Mouse (Mus musculus) cerebellum, postnatal 14 days (tissue): Measurements from ENCODE around the gene Mettl1.
"Not testable (repeated sequence)": the region's sequence is repeated elsewhere in the genome, so short reads cannot be mapped to it uniquely, and the experiment has no call there.

Experiments used
- DNase-seq, 2 experiments: peaks; one replicate each; pipeline ENCODE4 v3.0.0; 2021; ENCODE audit warnings: mixed read lengths in 2 of 2

The Mettl1 gene

DNA sequence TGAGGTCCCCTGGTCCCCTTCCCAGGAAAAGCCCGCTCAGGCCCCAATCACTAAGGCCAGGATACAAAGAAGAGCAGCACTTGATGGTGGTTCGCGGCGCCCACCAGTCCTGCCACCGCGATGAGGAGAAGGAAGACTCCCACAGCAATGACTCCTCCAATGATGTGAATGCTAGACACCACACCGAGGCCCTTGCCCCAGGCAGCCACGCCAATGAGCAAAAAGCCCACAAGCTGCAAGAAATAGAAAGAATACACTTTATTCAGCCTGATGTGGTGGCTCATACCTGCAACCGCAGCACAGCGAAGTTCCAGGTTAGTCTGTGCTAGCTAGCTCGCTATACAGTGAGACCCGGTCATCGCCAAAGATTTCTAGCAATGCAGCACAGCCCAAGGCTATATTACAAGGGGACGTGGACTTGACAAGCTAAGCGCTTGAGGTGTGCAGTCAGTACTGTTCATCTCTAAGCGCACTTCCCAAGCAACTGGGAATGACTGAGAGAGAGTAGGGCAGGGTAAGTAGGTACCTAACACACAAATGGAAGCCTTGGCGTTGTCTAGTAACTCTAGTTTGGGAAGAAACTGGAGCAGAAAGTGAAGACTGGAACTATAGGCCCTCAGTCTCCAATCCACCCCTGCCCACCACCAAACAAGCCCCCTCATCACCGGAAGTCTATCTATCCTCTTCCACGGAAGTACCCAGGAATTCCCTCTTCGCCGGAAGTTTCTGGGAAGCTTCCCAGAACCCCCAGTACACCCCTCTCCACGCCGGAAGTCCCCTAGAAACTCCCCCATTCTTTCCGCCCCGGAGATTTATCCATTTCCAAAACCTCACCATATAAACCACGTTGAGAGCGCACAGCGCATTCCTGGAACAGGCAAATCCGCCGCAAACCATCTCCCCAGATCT, 28.3 kb downstream of the Mettl1 start:
- peak in 1 of 2 experiments; percentile 28 for DNase-seq

GRCm38 (mm10) chr10:127070190-127071121, 29.2 kb downstream of the Mettl1 start, which contains the start of gene Tspan31:
Gene Tspan31, minus strand, starts transcription at chr10:127070264.
- DNase-seq, result peak; percentile 89 to 92

DNA sequence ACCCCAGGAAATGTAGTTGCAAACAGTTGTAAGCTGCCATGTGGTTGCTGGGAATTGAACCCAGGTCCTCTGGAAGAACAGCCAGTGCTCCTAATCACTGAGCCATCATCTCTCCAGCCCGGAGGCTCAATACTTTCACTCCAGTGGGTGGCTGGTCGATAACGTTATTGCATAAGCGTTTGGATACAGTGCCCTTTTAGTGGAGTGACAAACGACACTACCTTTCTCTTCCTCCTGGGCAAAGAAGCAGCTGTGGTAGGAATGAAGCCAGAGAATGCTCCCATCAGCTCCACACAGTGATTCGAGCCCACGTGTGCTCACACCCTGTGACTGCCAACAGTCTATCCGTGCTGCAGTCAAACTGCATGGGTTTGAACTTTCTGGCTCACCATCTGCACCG, 30.0 kb downstream of the Mettl1 start:
- no peak for DNase-seq

- DNase-seq, result not testable (repeated sequence)
These were observed 31.1 kb downstream of the Mettl1 start for GRCm38 (mm10) chr10:127072270-127072669.

DNA sequence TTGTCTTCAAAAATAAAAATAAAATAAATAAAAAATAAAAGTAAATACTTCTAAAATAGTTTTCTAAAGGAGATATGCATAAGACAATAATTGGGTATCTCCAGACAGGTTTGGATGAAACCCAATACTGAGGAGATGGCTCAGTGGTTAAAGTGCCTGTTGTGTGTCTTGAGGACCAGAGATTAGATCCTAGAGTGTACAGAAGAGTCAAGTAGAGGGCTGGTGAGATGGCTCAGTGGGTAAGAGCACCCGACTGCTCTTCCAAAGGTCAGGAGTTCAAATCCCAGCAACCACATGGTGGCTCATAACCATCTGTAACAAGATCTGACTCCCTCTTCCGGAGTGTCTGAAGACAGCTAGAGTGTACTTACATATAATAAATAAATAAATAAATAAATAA, 31.8 kb downstream of the Mettl1 start:
- not testable (repeated sequence) for DNase-seq

- no peak for DNase-seq
These were observed 32.8 kb downstream of the Mettl1 start for GRCm38 (mm10) chr10:127073981-127074380.

- no peak for DNase-seq
These were observed 33.9 kb downstream of the Mettl1 start, which contains the start of gene Agap2 for GRCm38 (mm10) chr10:127075080-127075479. Gene Agap2, plus strand, starts transcription at chr10:127075284.

DNA sequence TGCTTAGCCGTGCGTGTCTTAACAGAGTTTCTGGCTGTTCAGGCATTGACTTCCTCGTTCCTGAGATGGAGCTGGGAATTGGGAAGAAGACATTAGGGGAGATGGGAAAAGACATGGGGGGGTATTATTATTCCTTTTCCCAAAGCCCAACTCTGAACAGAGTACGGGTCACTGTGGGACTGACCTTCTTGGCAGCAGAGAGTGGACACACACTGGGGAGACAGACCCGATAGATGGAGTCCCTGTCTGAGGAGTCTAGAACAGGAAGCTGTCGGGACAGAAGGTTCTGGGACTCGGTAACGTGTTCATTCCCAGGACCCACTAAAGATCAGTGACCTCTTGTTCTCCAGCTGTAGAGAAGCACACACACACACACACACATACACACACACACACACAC, 34.4 kb downstream of the Mettl1 start:
- no peak for DNase-seq

DNA sequence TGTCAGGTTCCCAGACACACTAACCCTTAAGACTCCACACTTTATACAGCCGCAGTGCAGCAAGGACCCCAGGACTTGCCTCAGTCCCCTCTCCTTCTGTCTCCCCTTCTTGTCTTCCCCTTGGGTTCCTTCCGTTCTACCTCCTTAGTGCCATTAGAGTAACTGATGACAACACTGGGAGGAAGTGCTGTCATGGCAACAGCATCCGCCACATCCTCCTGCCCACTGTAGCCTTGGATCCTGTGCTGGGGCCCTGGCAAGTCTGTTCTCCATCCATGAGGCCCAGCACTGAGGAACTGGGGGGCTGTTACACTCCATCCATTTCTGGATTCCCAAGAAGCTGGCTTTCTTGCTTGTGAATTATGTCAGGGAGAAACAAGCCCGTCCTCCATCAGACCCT, 34.9 kb downstream of the Mettl1 start:
- no peak for DNase-seq

GRCm38 (mm10) chr10:127077515-127077914, 36.3 kb downstream of the Mettl1 start:
- DNase-seq, result peak in 1 of 2 experiments; percentile 26

- DNase-seq, result peak in 1 of 2 experiments; percentile 47
These were observed 36.9 kb downstream of the Mettl1 start for GRCm38 (mm10) chr10:127078001-127078676.

GRCm38 (mm10) chr10:127078677-127079575, 37.7 kb downstream of the Mettl1 start:
- peak; percentile 87 to 88 for DNase-seq

DNA sequence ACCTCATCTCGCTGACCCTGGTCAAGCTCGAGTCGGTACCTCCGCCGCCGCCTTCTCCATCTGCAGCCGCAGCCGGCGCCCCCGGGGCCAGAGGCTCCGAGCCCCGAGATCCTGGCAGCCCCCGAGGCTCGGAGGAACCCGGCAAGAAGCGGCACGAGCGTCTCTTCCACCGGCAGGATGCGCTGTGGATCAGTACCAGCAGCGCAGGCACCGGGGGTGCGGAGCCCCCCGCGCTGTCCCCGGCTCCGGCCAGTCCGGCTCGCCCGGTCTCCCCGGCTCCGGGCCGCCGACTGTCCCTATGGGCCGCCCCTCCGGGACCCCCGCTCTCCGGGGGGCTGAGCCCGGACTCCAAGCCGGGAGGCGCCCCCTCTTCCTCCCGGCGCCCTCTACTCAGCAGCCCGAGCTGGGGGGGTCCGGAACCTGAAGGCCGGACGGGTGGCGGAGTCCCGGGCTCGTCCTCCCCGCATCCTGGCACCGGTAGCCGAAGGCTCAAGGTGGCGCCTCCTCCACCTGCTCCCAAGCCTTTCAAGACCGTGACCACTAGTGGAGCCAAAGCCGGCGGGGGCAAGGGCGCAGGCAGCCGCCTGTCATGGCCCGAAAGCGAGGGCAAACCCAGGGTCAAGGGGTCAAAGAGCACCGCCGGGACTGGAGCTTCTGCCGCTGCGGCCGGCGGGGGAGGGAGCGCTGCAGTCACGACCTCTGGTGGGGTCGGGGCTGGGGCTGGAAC, 38.6 kb downstream of the Mettl1 start:
- peak; percentile 76 to 80 for DNase-seq

- peak; percentile 65 to 70 for DNase-seq
These were observed 39.9 kb downstream of the Mettl1 start for GRCm38 (mm10) chr10:127080901-127081780.

DNA sequence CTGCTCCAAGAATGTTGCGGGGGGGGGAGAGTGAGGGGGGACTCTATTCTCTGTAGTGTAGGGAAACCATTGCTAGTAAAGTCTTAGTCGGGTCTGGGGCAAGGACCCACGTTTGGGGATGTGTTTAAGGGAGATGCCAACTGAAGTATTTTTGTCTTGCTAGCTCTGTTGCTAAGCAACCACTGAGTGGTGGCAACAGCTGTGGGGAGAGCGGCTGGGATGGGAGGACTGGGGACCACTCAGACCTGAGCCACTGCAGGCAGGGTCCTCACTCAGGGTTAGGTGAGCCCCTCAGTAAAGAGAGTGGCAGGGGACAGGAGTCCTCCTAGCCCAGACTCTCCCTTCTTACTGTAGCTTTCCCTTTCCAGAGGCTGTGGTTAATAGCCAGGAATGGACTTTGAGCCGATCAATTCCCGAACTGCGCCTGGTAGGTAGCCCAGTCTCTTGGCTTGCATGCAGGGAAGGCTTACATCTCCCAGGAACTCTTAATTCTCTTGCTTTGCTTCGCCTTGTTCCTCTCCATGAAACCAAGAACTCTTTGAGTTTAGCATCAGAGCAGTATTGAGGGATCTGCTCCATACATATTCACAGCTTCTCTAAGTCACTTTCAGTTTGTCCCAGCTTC, 40.9 kb downstream of the Mettl1 start:
- peak in 1 of 2 experiments; percentile 24 for DNase-seq

GRCm38 (mm10) chr10:127083292-127083914, 42.2 kb downstream of the Mettl1 start:
- DNase-seq, result peak in 1 of 2 experiments; percentile 26

DNA sequence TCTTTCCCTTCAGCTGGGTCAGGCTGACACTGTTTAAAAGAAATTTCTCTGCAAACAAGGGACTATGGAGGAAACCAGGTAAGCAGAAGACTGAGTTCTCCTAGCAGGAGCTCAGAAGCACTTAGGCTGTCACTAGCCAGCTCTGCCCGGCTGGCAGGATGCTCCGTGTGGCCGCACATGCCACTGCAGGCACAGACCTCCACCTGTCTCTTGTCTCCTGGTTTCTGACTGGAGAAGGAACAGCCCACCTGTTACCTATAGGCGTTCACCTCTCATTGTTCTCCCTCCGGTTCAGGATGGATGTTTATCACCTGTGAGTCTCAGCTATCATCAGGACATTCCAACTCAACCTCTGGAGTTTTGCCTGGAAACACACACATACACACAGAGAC, 42.7 kb downstream of the Mettl1 start:
- peak in 1 of 2 experiments; percentile 66 for DNase-seq

DNA sequence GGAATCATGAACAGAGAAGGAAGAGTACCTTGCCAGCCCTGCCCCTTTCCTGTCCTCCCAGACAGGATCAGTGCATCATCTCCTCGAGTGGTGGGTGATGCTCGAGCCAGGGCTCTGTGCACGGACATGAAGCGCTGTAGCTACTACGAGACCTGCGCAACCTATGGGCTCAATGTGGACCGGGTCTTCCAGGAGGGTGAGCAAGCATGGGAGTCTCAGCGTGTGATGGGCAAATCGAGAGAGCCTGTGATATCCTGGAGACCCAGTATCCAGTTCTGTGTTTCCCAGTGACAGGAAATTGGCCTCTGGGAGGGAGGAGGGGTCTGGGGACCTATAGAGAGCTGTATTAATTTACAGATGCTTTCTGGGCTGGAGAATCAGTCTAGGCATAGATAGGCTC, 43.8 kb downstream of the Mettl1 start:
- DNase-seq, result no peak

DNA sequence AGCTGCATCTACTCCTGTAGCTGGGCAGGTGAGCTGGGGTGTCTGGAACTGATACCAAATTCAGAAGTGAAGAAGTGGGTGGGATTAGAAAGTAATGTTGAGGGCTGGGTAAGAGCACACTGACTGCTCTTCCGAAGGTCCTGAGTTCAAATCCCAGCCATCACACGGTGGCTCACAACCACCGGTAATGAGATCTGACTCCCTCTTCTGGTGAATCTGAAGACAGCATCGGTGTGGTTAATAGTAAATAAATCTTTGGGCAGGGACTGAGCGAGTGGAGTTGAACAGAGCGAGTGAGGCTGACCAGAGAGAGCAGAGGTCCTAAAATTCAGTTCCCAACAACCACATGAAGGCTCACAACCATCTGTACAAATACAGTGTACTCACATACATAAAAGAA, 44.4 kb downstream of the Mettl1 start:
- no peak for DNase-seq
